Mouse (Mus musculus) limb, embryonic 11.5 days (tissue): ENCODE data around the gene Prorsd1. TPM values are rescaled to one million over a fixed set of nuclear protein-coding genes. Genes with fewer than 3 reads are reported as not detected.

Experiments
- polyA plus RNA-seq: library from polyadenylated mRNA; unstranded; fragments of >200 nt; fragmentation: Nextera tagmentation; extraction: Ambion mirVana; gene quantifications from 2 replicates; pipeline ENCODE4 v1.2.1, GENCODE M21; 2014

Gene Prorsd1
- polyA plus RNA-seq, 1 experiment from 2014 or later: 27.0 TPM

Other genes with a start within 250 kb of the Prorsd1 start
- 35.2 and 45.6 TPM in 2 replicates for gene Ccdc88a, start 141.4 kb downstream of the Prorsd1 start, polyA plus RNA-seq
- gene Mtif2, start 11.4 kb upstream of the Prorsd1 start, polyA plus RNA-seq: 37.5 and 45.7 TPM in 2 replicates
- gene Clhc1, start 32.9 kb upstream of the Prorsd1 start, polyA plus RNA-seq: 0.31 and 0.33 TPM in 2 replicates
- 1,249 and 1,252 TPM in 2 replicates for gene Rps27a, start 33.1 kb upstream of the Prorsd1 start, polyA plus RNA-seq
- 56.3 and 60.7 TPM in 2 replicates for gene Rtn4, start 177.9 kb upstream of the Prorsd1 start, polyA plus RNA-seq